Mouse (Mus musculus): ENCODE measurements around the gene Rpl36a-ps1.
"Not testable (repeated sequence)": the region's sequence is repeated elsewhere in the genome, so short reads cannot be mapped to it uniquely, and the experiment has no call there.

Rpl36a-ps1 gene

GRCm38 (mm10) chr14:98994218-98994617 lies at the start of gene Rpl36a-ps1:
Rpl36a-ps1 (minus strand) TSS chr14:98994318.
- in situ Hi-C loops (cut with MboI; ENCODE audit: low pct_unique_long_range_greater_than_20kb in 1 of 2, low sequenced_read_pairs in 2 of 2, unreplicated experiment in 1 of 2), result no loop called here

DNA sequence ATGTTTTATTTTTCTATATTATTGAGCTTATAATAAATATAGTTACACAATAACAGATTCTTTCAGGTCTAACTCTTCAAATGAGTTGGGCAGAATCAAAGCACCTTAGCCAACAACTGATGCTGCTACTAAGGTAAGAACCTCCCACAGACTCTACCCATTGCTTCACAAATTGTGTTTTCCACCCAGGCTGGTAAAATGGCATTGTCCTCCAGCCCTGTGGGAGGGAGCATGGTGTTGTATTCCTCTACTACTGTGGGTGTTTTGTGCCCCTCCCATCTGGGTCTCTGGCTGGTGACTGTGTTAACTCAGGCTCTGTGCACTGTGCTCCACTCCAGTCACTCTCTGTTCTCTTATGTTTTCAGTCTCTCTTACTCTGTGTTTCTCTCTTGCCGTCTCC lies 49.4 kb upstream of the Rpl36a-ps1 start:
- in situ Hi-C loops (cut with MboI; ENCODE audit: low pct_unique_long_range_greater_than_20kb in 1 of 2, low sequenced_read_pairs in 2 of 2, unreplicated experiment in 1 of 2), result no loop called here

DNA sequence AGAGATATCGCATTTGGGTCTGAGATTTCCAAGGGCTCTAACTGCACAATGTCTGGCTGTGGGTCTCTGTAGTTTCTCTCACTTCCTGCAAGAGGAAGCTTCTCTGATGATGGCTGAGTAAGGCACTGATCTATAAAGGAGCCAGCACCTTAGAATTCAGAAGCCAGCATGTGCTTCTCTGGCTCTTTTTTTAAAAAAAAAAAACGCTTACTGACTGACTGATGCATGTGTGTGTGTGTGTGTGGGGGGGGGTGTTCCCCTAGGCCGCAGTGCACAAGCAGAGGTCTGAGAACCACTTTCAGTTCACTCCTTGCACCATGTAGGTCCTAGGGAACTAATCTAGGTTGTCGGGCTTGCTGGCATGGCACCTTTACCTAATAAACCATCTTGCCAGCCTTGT lies 47.3 kb upstream of the Rpl36a-ps1 start:
- in situ Hi-C loops (cut with MboI; ENCODE audit: low pct_unique_long_range_greater_than_20kb in 1 of 2, low sequenced_read_pairs in 2 of 2, unreplicated experiment in 1 of 2), result no loop called here

GRCm38 (mm10) chr14:99039308-99039707 lies 45.2 kb upstream of the Rpl36a-ps1 start:
- in situ Hi-C loops (cut with MboI; ENCODE audit: low pct_unique_long_range_greater_than_20kb in 1 of 2, low sequenced_read_pairs in 2 of 2, unreplicated experiment in 1 of 2), result not testable (repeated sequence)

DNA sequence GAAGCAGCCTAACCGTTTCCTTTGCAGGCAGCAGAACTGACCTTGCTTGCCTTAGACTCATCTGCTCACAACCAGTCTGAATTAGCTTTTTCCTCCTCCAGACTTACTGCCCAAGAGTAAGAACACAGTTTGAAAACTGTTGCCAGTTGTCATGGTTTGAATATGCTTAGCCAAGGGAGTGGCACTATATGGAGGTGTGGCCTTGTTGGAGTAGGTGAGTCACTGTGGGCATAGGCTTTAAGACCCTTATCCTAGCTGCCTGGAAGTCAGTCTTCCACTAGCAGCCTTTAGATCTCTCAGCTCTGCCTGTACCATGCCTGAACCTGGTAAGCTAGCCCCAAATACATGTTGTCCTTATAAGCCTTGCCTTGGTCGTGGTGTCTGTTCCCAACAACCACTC lies 43.6 kb upstream of the Rpl36a-ps1 start:
- in situ Hi-C loops (cut with MboI; ENCODE audit: low pct_unique_long_range_greater_than_20kb in 1 of 2, low sequenced_read_pairs in 2 of 2, unreplicated experiment in 1 of 2), result no loop called here

GRCm38 (mm10) chr14:99036039-99036438 lies 41.9 kb upstream of the Rpl36a-ps1 start:
- in situ Hi-C loops (cut with MboI; ENCODE audit: low pct_unique_long_range_greater_than_20kb in 1 of 2, low sequenced_read_pairs in 2 of 2, unreplicated experiment in 1 of 2), result no loop called here

- in situ Hi-C loops (cut with MboI; ENCODE audit: low pct_unique_long_range_greater_than_20kb in 1 of 2, low sequenced_read_pairs in 2 of 2, unreplicated experiment in 1 of 2), result not testable (repeated sequence)
Measured at GRCm38 (mm10) chr14:99034851-99035250, 40.7 kb upstream of the Rpl36a-ps1 start.

DNA sequence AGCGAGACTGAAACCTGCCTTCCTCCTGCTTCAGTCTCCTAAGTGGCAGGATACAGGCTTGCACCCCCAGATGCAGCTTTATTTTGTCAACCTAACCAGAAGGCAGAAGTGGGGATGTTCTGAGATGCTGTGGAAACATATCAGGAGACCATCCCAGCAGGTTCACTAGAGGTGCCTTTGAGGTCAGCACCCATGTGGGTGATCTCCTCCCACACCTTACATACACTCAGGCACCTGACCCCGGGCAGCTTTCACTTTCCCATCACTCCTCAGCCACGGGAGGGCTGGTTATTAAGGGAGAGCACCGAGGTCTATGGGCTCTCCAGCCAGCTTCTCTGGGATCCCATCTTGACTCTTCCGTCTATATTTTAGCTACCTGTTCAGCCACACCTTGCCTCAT lies 38.5 kb upstream of the Rpl36a-ps1 start:
- in situ Hi-C loops (cut with MboI; ENCODE audit: low pct_unique_long_range_greater_than_20kb in 1 of 2, low sequenced_read_pairs in 2 of 2, unreplicated experiment in 1 of 2), result no loop called here

DNA sequence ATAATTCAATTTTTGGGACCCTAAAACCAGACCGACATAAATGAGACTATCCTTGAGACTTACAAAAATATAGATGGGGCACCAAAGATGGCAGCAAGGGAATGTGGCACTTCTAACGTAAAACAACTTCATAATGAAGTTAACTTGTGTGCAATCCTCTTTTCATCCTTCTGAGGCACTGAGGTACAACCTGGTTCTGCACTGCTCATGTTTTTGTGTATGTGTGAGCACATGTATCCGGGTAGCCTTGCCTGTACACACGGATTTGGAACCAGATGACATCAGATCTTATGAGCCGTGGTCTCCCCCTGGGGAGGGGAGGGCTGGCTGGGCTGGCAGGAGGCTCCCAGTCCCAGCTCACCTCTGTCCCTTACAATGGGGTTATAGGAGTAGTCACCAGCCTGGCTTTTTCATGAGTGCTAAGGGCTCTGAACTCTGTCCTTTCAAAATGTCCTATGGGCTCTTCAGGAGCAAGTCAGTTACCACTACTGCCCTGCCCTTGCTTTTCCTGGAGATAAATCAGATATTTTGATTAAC lies 37.3 kb upstream of the Rpl36a-ps1 start:
- in situ Hi-C loops (cut with MboI; ENCODE audit: low pct_unique_long_range_greater_than_20kb in 1 of 2, low sequenced_read_pairs in 2 of 2, unreplicated experiment in 1 of 2), result no loop called here

DNA sequence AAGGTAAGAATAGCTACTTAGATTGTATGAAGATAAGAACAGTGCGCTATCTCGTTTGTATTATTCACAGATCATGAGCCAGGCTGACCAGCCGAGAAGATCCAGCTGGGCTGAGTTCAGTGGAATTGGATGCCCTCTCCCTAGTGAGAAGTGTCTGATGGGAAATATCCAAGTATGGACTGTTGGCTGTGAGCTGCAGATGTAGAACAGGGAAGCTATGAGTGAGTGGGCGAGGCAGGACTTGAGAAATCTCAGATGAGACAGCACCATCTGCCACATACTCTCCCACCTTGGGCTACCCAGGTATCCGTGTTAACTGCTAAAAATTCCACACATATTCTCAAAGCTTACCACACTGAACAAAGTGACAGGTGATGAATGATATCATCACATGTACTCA lies 35.9 kb upstream of the Rpl36a-ps1 start:
- in situ Hi-C loops (cut with MboI; ENCODE audit: low pct_unique_long_range_greater_than_20kb in 1 of 2, low sequenced_read_pairs in 2 of 2, unreplicated experiment in 1 of 2), result no loop called here

- in situ Hi-C loops (cut with MboI; ENCODE audit: low pct_unique_long_range_greater_than_20kb in 1 of 2, low sequenced_read_pairs in 2 of 2, unreplicated experiment in 1 of 2), result no loop called here
Measured at GRCm38 (mm10) chr14:99022346-99023086, 28.4 kb upstream of the Rpl36a-ps1 start.

- in situ Hi-C loops (cut with MboI; ENCODE audit: low pct_unique_long_range_greater_than_20kb in 1 of 2, low sequenced_read_pairs in 2 of 2, unreplicated experiment in 1 of 2), result no loop called here
Measured at GRCm38 (mm10) chr14:99019136-99019808, 25.2 kb upstream of the Rpl36a-ps1 start.

DNA sequence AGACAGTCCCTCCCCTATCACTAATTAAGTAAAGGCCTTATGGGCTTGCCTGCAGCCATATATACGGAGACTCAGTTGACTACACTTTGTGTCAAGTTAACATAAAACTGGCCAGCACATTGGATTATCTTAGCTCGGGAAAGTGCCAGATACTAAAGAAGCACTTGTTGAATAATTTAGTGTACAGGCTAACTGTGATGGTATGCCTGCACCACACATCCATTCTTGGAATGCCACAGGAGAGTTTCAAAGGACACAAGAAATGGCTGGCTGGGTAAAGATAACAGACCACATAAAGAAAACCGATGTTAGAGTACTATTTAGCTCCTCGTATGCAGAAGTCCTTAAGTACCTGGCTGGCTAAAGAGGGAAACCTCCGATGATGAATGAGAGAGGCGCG lies 24.6 kb upstream of the Rpl36a-ps1 start:
- in situ Hi-C loops (cut with MboI; ENCODE audit: low pct_unique_long_range_greater_than_20kb in 1 of 2, low sequenced_read_pairs in 2 of 2, unreplicated experiment in 1 of 2), result no loop called here

DNA sequence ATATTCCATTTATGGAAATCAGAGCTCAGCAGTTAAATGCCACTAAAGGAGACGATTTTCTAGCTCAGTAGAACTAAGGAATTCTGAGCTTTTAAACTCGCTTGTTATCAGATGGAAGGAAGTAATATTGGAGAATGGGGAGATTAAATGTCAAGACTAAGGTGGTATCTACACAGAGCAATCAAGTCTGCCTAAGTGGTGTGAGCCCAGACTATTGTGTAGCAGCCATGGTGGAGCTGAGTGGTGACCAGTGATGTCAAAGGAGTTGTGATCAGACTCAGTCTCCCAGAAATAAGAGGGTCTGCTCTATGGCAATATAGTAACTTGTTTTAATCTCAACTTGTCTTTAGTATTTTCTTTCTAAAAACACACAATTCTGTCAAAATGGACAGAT lies 16.8 kb upstream of the Rpl36a-ps1 start:
- in situ Hi-C loops (cut with MboI; ENCODE audit: low pct_unique_long_range_greater_than_20kb in 1 of 2, low sequenced_read_pairs in 2 of 2, unreplicated experiment in 1 of 2), result no loop called here

- in situ Hi-C loops (cut with MboI; ENCODE audit: low pct_unique_long_range_greater_than_20kb in 1 of 2, low sequenced_read_pairs in 2 of 2, unreplicated experiment in 1 of 2), result no loop called here
Measured at GRCm38 (mm10) chr14:99010224-99010919, 16.3 kb upstream of the Rpl36a-ps1 start.

DNA sequence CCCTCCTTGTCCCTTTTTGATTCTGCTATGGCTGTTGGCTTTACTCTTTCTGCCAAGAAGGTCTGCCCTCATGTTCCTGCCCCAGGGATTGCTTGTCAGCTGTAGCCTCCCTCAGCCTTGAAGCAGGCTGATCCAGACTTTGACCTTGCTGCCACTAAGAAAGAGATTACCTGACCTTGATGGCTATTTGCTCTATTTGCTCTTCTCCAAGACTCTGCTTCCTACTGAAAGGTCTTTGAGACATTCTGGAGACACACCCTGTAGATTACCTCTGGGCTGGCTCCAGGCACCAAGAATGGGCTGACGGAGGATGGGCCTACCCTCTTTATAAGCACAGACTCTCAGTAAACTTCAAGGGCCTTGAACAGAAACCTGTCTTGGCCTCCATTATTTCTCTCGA lies 1.6 kb downstream of the Rpl36a-ps1 start:
- in situ Hi-C loops (cut with MboI; ENCODE audit: low pct_unique_long_range_greater_than_20kb in 1 of 2, low sequenced_read_pairs in 2 of 2, unreplicated experiment in 1 of 2), result no loop called here

GRCm38 (mm10) chr14:98990636-98991035 lies 3.5 kb downstream of the Rpl36a-ps1 start:
- in situ Hi-C loops (cut with MboI; ENCODE audit: low pct_unique_long_range_greater_than_20kb in 1 of 2, low sequenced_read_pairs in 2 of 2, unreplicated experiment in 1 of 2), result no loop called here

DNA sequence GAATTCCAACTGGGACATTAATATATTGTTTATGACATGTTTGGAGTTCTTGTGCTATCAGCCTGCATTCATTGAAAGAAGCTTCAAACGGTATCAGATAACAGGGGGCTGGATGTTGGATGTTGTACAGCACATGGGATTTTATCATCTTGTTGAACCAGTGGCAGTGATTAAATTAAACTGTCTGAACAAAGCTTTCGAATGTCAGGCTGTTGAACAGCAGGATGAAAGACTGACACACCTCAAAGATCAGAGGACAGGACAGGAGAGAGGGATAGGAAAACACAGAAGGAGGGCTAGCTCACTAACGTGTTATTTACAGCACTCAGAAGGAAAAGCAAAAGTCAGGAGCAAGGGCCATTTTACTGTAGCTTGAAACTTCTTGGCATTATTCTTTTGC lies 4.3 kb downstream of the Rpl36a-ps1 start:
- in situ Hi-C loops (cut with MboI; ENCODE audit: low pct_unique_long_range_greater_than_20kb in 1 of 2, low sequenced_read_pairs in 2 of 2, unreplicated experiment in 1 of 2), result no loop called here

DNA sequence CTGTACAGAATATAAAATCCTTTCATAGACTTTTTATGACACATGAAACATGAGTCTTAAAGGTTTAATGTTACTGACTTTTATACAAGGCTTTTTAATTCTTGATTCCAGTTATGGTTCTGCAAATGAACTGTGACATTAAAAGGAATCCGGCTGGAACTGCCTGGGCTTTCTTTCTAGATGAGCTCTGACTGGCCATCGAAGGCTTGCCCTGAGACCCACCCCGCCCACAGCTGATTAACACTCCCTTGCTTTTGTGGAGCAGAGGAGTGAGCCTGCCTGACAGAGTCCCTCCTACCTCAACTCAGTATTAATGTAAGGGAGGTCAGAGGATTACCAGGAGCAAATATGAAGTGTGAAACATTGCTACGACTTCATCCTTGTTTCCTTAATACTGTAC lies 22.2 kb downstream of the Rpl36a-ps1 start:
- in situ Hi-C loops (cut with MboI; ENCODE audit: low pct_unique_long_range_greater_than_20kb in 1 of 2, low sequenced_read_pairs in 2 of 2, unreplicated experiment in 1 of 2), result no loop called here

Data from mouse embryonic stem cell (cell line).